Mouse (Mus musculus) cerebellum, adult 2 months (tissue): ENCODE measurements around the gene Arhgef19. TPM values are rescaled to one million over a fixed set of nuclear protein-coding genes. Genes with fewer than 3 reads are reported as not detected.

Source experiments
- DNase-seq, 2 experiments: peaks; one replicate each; pipeline ENCODE4 v3.0.0; 2021
- H3K27ac ChIP-seq: fragments of 200-500 bp; 2 replicates; pipeline ENCODE4 v1.5.1; 2012; ENCODE audit warnings: low read length, control low read depth, inconsistent platforms; ENCODE audit not compliant: insufficient read depth
- H3K27me3 ChIP-seq: fragments of 200-500 bp; 2 replicates; pipeline ENCODE4 v1.6.1; 2012; ENCODE audit warnings: inconsistent platforms, mild to moderate bottlenecking, low read length, moderate library complexity; ENCODE audit not compliant: control insufficient read depth, insufficient read depth
- H3K4me1 ChIP-seq: fragments of 200-500 bp; 2 replicates; pipeline ENCODE4 v1.6.1; 2011; ENCODE audit warnings: low read length; ENCODE audit not compliant: control insufficient read depth, insufficient read depth
- H3K4me3 ChIP-seq: fragments of 200-500 bp; replicated peaks from 2 replicates; pipeline ENCODE3; 2011; ENCODE audit warnings: mild to moderate bottlenecking, low read depth, low read length, control low read depth; ENCODE audit not compliant: insufficient read depth
- CTCF ChIP-seq: fragments of 200-500 bp; IDR thresholded peaks from 2 replicates; pipeline ENCODE4 v1.5.1; 2011; ENCODE audit warnings: low read depth, mild to moderate bottlenecking, control low read depth, low read length, moderate library complexity, borderline replicate concordance; ENCODE audit not compliant: insufficient read depth
- POLR2A ChIP-seq: fragments of 200-500 bp; IDR thresholded peaks from 2 replicates; pipeline ENCODE4 v1.6.1; 2011; ENCODE audit warnings: low read length, control low read depth, borderline replicate concordance; ENCODE audit not compliant: insufficient read depth
- WGBS: fragments of 180-500 bp; shearing (Covaris S2); methylation state at CpG from one replicate; pipeline ENCODE4 v1.1.7; 2018; 5-methylcytosine and 5-hydroxymethylcytosine counted together
- polyA plus RNA-seq: library from polyadenylated mRNA; depleted of rRNA; stranded (reverse); fragments of >200 nt; gene quantifications from 2 replicates; pipeline ENCODE4 v1.2.3, GENCODE M21; 2012

Arhgef19 gene
- polyA plus RNA-seq, 1 experiment = 15.0 TPM

DNA sequence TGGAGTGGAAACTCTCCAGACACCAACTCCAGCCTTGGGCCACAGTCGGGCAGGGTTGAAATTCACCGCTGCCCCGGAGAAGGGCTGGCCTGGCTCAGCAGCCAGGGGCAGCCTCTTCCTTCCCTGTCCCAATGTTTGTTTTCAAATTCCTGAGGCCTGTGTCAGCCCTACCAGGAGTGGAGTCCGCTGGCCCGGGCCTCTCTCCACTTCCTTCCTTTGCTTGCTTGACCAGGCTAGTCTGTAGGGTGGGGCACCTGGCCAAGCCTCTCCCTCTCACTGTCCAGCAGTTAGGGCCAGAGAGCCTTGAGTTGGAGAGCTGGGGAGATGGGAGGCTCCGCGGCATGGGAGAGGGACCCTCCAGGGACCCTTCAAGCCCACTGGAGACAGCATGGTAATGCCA, 38.9 kb downstream of the Arhgef19 start:
- Histone ChIP-seq H3K27ac (0 out of 2 replicates have a peak overlapping the region, but pooled peaks have one; percentile 40), H3K4me3 (no peak overlapping the region), H3K27me3 (no peaks in the 10 kb centered on the region), H3K4me1 (no peaks in the 10 kb centered on the region)
- no peak for TF ChIP-seq POLR2A
- no peak for TF ChIP-seq CTCF
- DNase-seq = no peak
- whole genome bisulfite sequencing = 52% methylated on average over 7 of the region's 7 CpGs

DNA sequence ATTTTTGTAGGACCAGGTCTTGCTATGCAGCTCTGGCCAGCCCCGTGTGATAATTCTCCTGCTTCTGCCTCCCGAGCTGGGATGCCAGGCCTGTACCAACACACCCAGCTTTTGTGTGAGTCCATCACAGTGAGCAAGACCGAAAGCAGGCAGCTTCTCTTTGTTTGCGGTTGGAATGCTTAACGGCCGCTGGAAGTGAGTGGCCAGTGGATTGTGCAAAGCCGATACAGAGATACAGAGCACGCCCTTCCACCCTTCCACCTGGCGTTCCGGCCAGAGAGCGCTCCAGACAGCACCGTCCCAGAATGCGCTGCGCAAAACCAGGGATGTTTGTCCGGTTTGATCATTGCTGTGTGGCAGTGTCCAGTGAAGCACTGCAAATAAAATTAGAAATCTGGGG, 40.0 kb downstream of the Arhgef19 start:
- Histone ChIP-seq H3K27ac (no peak overlapping the region), H3K4me3 (no peak overlapping the region), H3K27me3 (no peaks in the 10 kb centered on the region), H3K4me1 (no peaks in the 10 kb centered on the region)
- TF ChIP-seq CTCF = no peak
- TF ChIP-seq POLR2A = no peak
- DNase-seq = no peak
- WGBS = 73% methylated on average over 15 of the region's 15 CpGs

DNA sequence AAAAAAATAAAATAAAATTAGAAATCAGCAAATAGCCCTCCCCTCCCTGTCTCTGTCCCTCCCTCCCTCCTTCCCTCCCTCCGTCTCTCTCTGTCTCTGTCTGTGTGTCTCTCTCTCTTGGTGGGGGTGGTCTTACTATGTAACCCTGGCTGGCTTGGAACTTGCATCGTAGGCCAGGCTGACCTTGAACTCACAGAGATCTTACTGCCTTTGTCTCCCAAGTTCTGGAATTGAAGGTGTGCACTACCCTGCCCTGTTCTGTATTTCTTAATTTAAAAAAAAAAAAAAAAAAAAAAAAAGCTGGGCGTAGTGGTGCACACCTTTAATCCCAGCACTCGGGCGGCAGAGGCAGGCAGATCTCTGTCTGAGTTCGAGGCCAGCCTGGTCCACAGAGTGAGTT, 40.5 kb downstream of the Arhgef19 start:
- no peak for TF ChIP-seq CTCF
- no peak for TF ChIP-seq POLR2A
- Histone ChIP-seq H3K27ac (no peak overlapping the region), H3K27me3 (no peaks in the 10 kb centered on the region), H3K4me3 (no peak overlapping the region), H3K4me1 (no peaks in the 10 kb centered on the region)
- WGBS = 94% methylated on average over 6 of the region's 6 CpGs
- no peak for DNase-seq

DNA sequence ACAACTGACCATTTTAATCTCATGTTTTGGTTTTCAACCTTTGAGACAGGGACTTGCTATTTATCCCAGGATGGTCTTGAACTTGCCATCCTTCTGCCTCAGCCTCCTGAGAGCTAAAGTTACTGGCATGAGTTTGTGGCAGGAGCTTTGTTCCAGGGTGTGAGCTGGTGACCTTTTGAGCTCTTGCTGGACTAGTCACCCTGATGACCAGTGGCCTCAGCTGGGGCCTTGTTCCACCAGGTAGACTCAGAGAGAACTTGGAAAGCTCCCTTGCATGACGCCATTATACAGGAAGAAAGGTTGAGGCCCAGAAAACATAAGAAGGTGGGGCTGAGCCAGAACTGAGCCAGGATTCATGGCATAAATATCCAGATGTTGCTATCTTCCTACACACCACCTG, 41.2 kb downstream of the Arhgef19 start:
- Histone ChIP-seq H3K4me1 (no peaks in the 10 kb centered on the region), H3K4me3 (no peak overlapping the region), H3K27ac (no peak overlapping the region), H3K27me3 (no peaks in the 10 kb centered on the region)
- no peak for TF ChIP-seq POLR2A
- TF ChIP-seq CTCF = no peak
- DNase-seq = no peak
- 97% methylated on average over 1 of the region's 1 CpGs for WGBS

DNA sequence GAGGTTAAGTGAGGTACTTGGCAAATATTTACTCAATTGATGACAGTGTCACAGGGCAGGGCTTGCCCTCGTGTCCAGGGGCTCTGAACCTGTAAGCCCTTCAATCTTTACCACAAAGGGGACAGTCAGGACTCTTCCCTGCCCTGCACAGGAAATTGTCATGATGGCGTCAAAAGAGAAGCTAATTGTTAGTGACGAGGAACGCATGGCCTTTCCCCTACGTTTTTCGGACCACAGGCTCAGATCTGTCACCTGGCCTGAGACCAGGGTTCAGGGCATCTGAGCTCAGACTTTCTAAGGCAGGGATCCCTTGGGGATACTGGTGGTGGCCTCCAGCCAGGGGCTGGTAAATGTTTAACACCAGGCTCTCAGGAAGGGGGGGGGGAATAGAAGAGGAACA, 41.9 kb downstream of the Arhgef19 start:
- WGBS = 47% methylated on average over 6 of the region's 6 CpGs
- H3K4me3 ChIP-seq = no peak overlapping the region
- no peaks in the 10 kb centered on the region for H3K4me1 ChIP-seq
- no peak overlapping the region for H3K27ac ChIP-seq
- DNase-seq = no peak
- H3K27me3 ChIP-seq = no peaks in the 10 kb centered on the region
- TF ChIP-seq CTCF = no peak
- TF ChIP-seq POLR2A = no peak

DNA sequence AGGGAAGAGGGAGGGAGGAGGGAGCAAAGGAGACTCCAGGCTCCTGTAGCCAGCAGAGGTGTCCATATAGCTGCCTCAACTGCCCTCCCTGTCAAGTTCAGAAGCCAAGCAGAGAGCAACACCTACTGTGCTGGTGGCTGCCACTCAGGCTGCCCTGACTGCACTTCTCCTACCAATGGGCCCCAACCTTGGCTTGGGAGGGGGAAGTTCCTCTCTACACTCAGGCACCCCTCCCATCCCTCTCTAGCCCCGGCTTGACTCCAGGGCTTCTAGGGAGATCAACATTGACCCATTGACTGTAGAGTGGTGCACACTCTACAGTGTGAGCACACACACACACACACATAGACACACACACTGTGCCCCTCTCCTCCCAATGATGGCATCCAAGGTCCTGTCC, 42.3 kb downstream of the Arhgef19 start:
- no peaks in the 10 kb centered on the region for H3K4me1 ChIP-seq
- WGBS = 60% methylated on average over 1 of the region's 1 CpGs
- TF ChIP-seq POLR2A = no peak
- TF ChIP-seq CTCF = no peak

DNA sequence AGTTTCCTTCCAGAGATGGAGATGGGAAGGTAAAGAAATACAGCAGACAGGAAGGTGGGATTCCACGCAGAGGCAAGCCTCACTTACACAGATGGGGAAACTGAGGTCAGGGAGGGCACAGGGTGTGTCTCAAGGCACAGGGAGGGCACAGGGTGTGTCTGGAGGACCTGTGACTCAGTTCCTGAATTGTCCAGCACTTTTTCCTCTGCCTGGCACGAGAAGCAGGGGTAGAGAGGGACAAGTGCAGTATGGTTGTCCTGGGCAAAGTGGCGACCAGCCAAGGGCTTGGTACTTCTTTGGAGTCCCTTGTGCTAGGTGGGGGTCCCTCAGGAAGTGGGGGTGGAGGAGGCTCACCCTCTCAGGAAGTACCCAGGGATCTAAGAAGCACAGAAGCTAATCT, 42.8 kb downstream of the Arhgef19 start:
- no peak for DNase-seq
- Histone ChIP-seq H3K4me1 (no peaks in the 10 kb centered on the region), H3K4me3 (no peak overlapping the region), H3K27me3 (no peaks in the 10 kb centered on the region), H3K27ac (no peak overlapping the region)
- TF ChIP-seq POLR2A (no peak), CTCF (no peak)
- WGBS = 65% methylated on average over 3 of the region's 3 CpGs

More for the DNA sequence above, 42.3 kb downstream of the Arhgef19 start:
- no peak overlapping the region for H3K4me3 ChIP-seq
- no peak for DNase-seq
- no peak overlapping the region for H3K27ac ChIP-seq
- no peaks in the 10 kb centered on the region for H3K27me3 ChIP-seq

DNA sequence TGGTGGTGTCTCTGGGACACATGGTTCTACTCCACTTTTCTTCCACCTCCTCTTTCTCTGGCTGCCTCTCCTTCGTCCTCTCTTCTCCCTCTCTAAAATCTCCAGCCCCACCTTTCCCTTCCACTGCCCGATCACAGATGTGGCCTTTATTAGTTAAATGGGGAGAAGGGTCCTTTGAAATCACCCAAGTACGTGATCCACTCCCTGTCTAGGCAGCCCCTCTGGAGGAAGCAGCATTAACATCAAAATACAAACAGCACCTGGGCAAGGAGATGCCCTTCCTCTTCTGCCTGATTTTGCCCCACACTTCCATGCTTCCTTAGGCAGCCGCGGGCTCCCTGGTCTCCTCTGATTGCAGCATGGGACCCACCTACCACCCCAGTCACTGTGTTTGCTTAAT, 43.3 kb downstream of the Arhgef19 start:
- no peak overlapping the region for H3K27ac ChIP-seq
- no peak overlapping the region for H3K4me3 ChIP-seq
- TF ChIP-seq POLR2A (no peak), CTCF (no peak)
- WGBS = 66% methylated on average over 5 of the region's 5 CpGs
- no peaks in the 10 kb centered on the region for H3K27me3 ChIP-seq
- no peak for DNase-seq
- H3K4me1 ChIP-seq = peaks cover 2% of the 10 kb centered on the region; the same call in 1 of the 2 replicates
